Mouse (Mus musculus): ENCODE measurements around the gene Umodl1. TPM values are rescaled to one million over a fixed set of nuclear protein-coding genes. Genes with fewer than 3 reads are reported as not detected.

The Umodl1 gene
- polyA plus RNA-seq, 1 experiment from 2014 or later: 0.11 TPM

- Histone ChIP-seq H3K9ac (no peak overlapping the region), H3K27me3 (no peaks in the 10 kb centered on the region)
- 56% methylated on average over 7 of the region's 7 CpGs for WGBS
Observed at GRCm38 (mm10) chr17:31039626-31040025, 85.2 kb downstream of the Umodl1 start.

GRCm38 (mm10) chr17:31040421-31040820, 86.0 kb downstream of the Umodl1 start:
- Histone ChIP-seq H3K4me1 (replicated peaks) (peaks cover 3% of the 10 kb centered on the region; the same call in 1 of the 2 replicates), H3K4me2 (no peak overlapping the region), H3K27me3 (no peaks in the 10 kb centered on the region), H3K9ac (no peak overlapping the region), H3K27ac (no peak overlapping the region), H3K36me3 (no peaks in the 10 kb centered on the region), H3K4me3 (no peak overlapping the region), H3K9me3 (replicated peaks) (no peaks in the 10 kb centered on the region)
- 66% methylated on average over 7 of the region's 7 CpGs for WGBS
- no peak for ATAC-seq (replicated peaks; ENCODE audit: insufficient number of reproducible peaks, insufficient read depth, low FRiP score, low read depth)

More at GRCm38 (mm10) chr17:31039626-31040025, 85.2 kb downstream of the Umodl1 start:
- H3K4me2 ChIP-seq: no peak overlapping the region
- no peaks in the 10 kb centered on the region for H3K36me3 ChIP-seq
- H3K4me1 ChIP-seq (replicated peaks): peaks cover 9% of the 10 kb centered on the region
- no peak for ATAC-seq (replicated peaks; ENCODE audit: insufficient number of reproducible peaks, insufficient read depth, low FRiP score, low read depth)
- no peaks in the 10 kb centered on the region for H3K9me3 ChIP-seq (replicated peaks)
- no peak overlapping the region for H3K4me3 ChIP-seq
- H3K27ac ChIP-seq: no peak overlapping the region

GRCm38 (mm10) chr17:31042751-31043150, 88.3 kb downstream of the Umodl1 start:
- no peaks in the 10 kb centered on the region for H3K27me3 ChIP-seq
- H3K9ac ChIP-seq: no peak overlapping the region
- H3K4me3 ChIP-seq: no peak overlapping the region
- peaks cover 3% of the 10 kb centered on the region; the same call in 1 of the 2 replicates for H3K4me1 ChIP-seq (replicated peaks)
- 77% methylated on average over 2 of the region's 2 CpGs for WGBS
- no peaks in the 10 kb centered on the region for H3K36me3 ChIP-seq
- H3K9me3 ChIP-seq (replicated peaks): no peaks in the 10 kb centered on the region
- H3K27ac ChIP-seq: no peak overlapping the region
- H3K4me2 ChIP-seq: no peak overlapping the region
- no peak for ATAC-seq (replicated peaks; ENCODE audit: insufficient number of reproducible peaks, insufficient read depth, low FRiP score, low read depth)

GRCm38 (mm10) chr17:31057151-31057890, 102.9 kb downstream of the Umodl1 start, which contains the start of gene Abcg1:
TSS of gene Abcg1 (plus strand) at chr17:31057675.
- Histone ChIP-seq H3K27me3 (0 out of 2 replicates have a peak, but pooled peaks cover 7% of the 10 kb centered on the region), H3K4me2 (peak within 1 kb of the TSS; percentile 99), H3K4me1 (replicated peaks) (peaks cover 45% of the 10 kb centered on the region), H3K9me3 (replicated peaks) (0 out of 2 replicates have a peak, but pooled peaks cover 7% of the 10 kb centered on the region), H3K4me3 (peak within 1 kb of the TSS; percentile 73), H3K27ac (peak within 1 kb of the TSS; percentile 66), H3K36me3 (no peaks in the 10 kb centered on the region), H3K9ac (peak within 1 kb of the TSS; percentile 61)
- WGBS: 3% methylated on average over 49 of the region's 49 CpGs
- ATAC-seq (replicated peaks; ENCODE audit: insufficient number of reproducible peaks, insufficient read depth, low FRiP score, low read depth): peak; percentile 62

GRCm38 (mm10) chr17:31057891-31058744, 103.7 kb downstream of the Umodl1 start:
- peak overlapping the region; percentile 66 for H3K27ac ChIP-seq
- H3K9me3 ChIP-seq (replicated peaks): 0 out of 2 replicates have a peak, but pooled peaks cover 7% of the 10 kb centered on the region
- peak overlapping the region; percentile 61 for H3K9ac ChIP-seq
- no peaks in the 10 kb centered on the region for H3K36me3 ChIP-seq
- peak overlapping the region; percentile 99 for H3K4me2 ChIP-seq
- 0 out of 2 replicates have a peak, but pooled peaks cover 7% of the 10 kb centered on the region for H3K27me3 ChIP-seq
- H3K4me3 ChIP-seq: peak overlapping the region; percentile 73
- ATAC-seq (replicated peaks; ENCODE audit: insufficient number of reproducible peaks, insufficient read depth, low FRiP score, low read depth): no peak
- H3K4me1 ChIP-seq (replicated peaks): peaks cover 45% of the 10 kb centered on the region
- WGBS: under 1% methylated on average over 27 of the region's 31 CpGs

- ATAC-seq (replicated peaks; ENCODE audit: insufficient number of reproducible peaks, insufficient read depth, low FRiP score, low read depth): peak; percentile 45; the same call in 1 of the 2 replicates
- Histone ChIP-seq H3K9ac (peak overlapping the region; percentile 61), H3K27me3 (0 out of 2 replicates have a peak, but pooled peaks cover 7% of the 10 kb centered on the region), H3K4me3 (peak overlapping the region; percentile 73), H3K4me2 (peak overlapping the region; percentile 99), H3K4me1 (replicated peaks) (peaks cover 45% of the 10 kb centered on the region), H3K27ac (peak overlapping the region; percentile 66), H3K9me3 (replicated peaks) (0 out of 2 replicates have a peak, but pooled peaks cover 1% of the 10 kb centered on the region), H3K36me3 (no peaks in the 10 kb centered on the region)
- WGBS: 2% methylated on average over 13 of the region's 13 CpGs
Observed at GRCm38 (mm10) chr17:31058745-31059085, 104.3 kb downstream of the Umodl1 start.

- Histone ChIP-seq H3K9me3 (replicated peaks) (no peaks in the 10 kb centered on the region), H3K4me1 (replicated peaks) (peaks cover 45% of the 10 kb centered on the region), H3K27ac (peak overlapping the region; percentile 54), H3K36me3 (no peaks in the 10 kb centered on the region), H3K9ac (no peak overlapping the region), H3K27me3 (0 out of 2 replicates have a peak, but pooled peaks cover 7% of the 10 kb centered on the region), H3K4me3 (no peak overlapping the region), H3K4me2 (peak overlapping the region; percentile 39)
- no peak for ATAC-seq (replicated peaks; ENCODE audit: insufficient number of reproducible peaks, insufficient read depth, low FRiP score, low read depth)
- 45% methylated on average over 4 of the region's 4 CpGs for WGBS
Observed at GRCm38 (mm10) chr17:31060196-31060587, 105.8 kb downstream of the Umodl1 start.

Small RNA genes within 50 kb of the gene (microRNA-seq; reads per million reads assigned to microRNA genes)
- gene Gm24026: not detected

Other genes starting within 250 kb of the Umodl1 start
- gene Glp1r, start 52.8 kb upstream of the Umodl1 start, polyA plus RNA-seq (2015; fragmentation: Nextera tagmentation; extraction: Ambion mirVana): 0.55 and 0.94 TPM in 2 replicates
- gene Abcg1, start 103.0 kb downstream of the Umodl1 start, polyA plus RNA-seq (2015; fragmentation: Nextera tagmentation; extraction: Ambion mirVana): 10.4 and 12.1 TPM in 2 replicates
- 0.43 TPM in 1 of 2 replicates, not detected in the other for gene Tff3, start 175.0 kb downstream of the Umodl1 start, polyA plus RNA-seq (2015; fragmentation: Nextera tagmentation; extraction: Ambion mirVana)
- gene Tff2, start 189.6 kb downstream of the Umodl1 start, polyA plus RNA-seq (2015; fragmentation: Nextera tagmentation; extraction: Ambion mirVana): not detected in 2 replicates
- not detected in 2 replicates for gene Tff1, start 210.6 kb downstream of the Umodl1 start, polyA plus RNA-seq (2015; fragmentation: Nextera tagmentation; extraction: Ambion mirVana)
- gene Tmprss3, start 244.3 kb downstream of the Umodl1 start, polyA plus RNA-seq (2015; fragmentation: Nextera tagmentation; extraction: Ambion mirVana): 0.06 TPM in 1 of 2 replicates, not detected in the other